Mouse (Mus musculus): Measurements from ENCODE around the gene Gas2l3.

Gas2l3 gene

GRCm38 (mm10) chr10:89443115-89443622 lies 598 bp downstream of the Gas2l3 start:
- no peak for DNase-seq (ENCODE audit: low spot score)

GRCm38 (mm10) chr10:89442640-89443039 lies 1.1 kb downstream of the Gas2l3 start:
- no peak for DNase-seq (ENCODE audit: low spot score)

GRCm38 (mm10) chr10:89441961-89442360 lies 1.8 kb downstream of the Gas2l3 start:
- no peak for DNase-seq (ENCODE audit: low spot score)

- no peak for DNase-seq (ENCODE audit: low spot score)
These were observed 4.4 kb downstream of the Gas2l3 start for GRCm38 (mm10) chr10:89439380-89439779.

- no peak for DNase-seq (ENCODE audit: low spot score)
These were observed 5.8 kb downstream of the Gas2l3 start for GRCm38 (mm10) chr10:89437996-89438395.

GRCm38 (mm10) chr10:89437472-89437871 lies 6.3 kb downstream of the Gas2l3 start:
- no peak for DNase-seq (ENCODE audit: low spot score)

- no peak for DNase-seq (ENCODE audit: low spot score)
These were observed 7.8 kb downstream of the Gas2l3 start for GRCm38 (mm10) chr10:89435920-89436319.

- DNase-seq (ENCODE audit: low spot score): no peak
These were observed 8.4 kb downstream of the Gas2l3 start for GRCm38 (mm10) chr10:89435413-89435812.

- no peak for DNase-seq (ENCODE audit: low spot score)
These were observed 9.1 kb downstream of the Gas2l3 start for GRCm38 (mm10) chr10:89434509-89435210.

GRCm38 (mm10) chr10:89432743-89433142 lies 11.0 kb downstream of the Gas2l3 start:
- no peak for DNase-seq (ENCODE audit: low spot score)

GRCm38 (mm10) chr10:89430751-89431150 lies 13.0 kb downstream of the Gas2l3 start:
- DNase-seq (ENCODE audit: low spot score): no peak

GRCm38 (mm10) chr10:89424800-89425393 lies 18.9 kb downstream of the Gas2l3 start:
- DNase-seq (ENCODE audit: low spot score): no peak

- DNase-seq (ENCODE audit: low spot score): no peak
These were observed 19.6 kb downstream of the Gas2l3 start for GRCm38 (mm10) chr10:89424217-89424616.

GRCm38 (mm10) chr10:89423164-89423778 lies 20.5 kb downstream of the Gas2l3 start:
- no peak for DNase-seq (ENCODE audit: low spot score)

GRCm38 (mm10) chr10:89422504-89423158 lies 21.1 kb downstream of the Gas2l3 start:
- no peak for DNase-seq (ENCODE audit: low spot score)

GRCm38 (mm10) chr10:89417966-89418365 lies 25.8 kb downstream of the Gas2l3 start:
- DNase-seq (ENCODE audit: low spot score): no peak

GRCm38 (mm10) chr10:89415478-89415877 lies 28.3 kb downstream of the Gas2l3 start:
- no peak for DNase-seq (ENCODE audit: low spot score)

- DNase-seq (ENCODE audit: low spot score): no peak
These were observed 36.2 kb downstream of the Gas2l3 start for GRCm38 (mm10) chr10:89407551-89407950.

- DNase-seq (ENCODE audit: low spot score): no peak
These were observed 36.9 kb downstream of the Gas2l3 start for GRCm38 (mm10) chr10:89406733-89407484.

- DNase-seq (ENCODE audit: low spot score): no peak
These were observed 38.8 kb downstream of the Gas2l3 start for GRCm38 (mm10) chr10:89404936-89405335.

GRCm38 (mm10) chr10:89400674-89401336 lies 43.0 kb downstream of the Gas2l3 start:
- DNase-seq (ENCODE audit: low spot score): peak; percentile 74
